Mouse (Mus musculus): Measurements from ENCODE around the gene Tspan15.

GRCm38 (mm10) chr10:62215169-62215616 is 15.9 kb downstream of the Tspan15 start:
- TF ChIP-seq CTCF (IDR thresholded peaks at IDR 0.05; ENCODE audit: insufficient read depth, low read length) (no peak), POLR2A (IDR thresholded peaks at IDR 0.05; ENCODE audit: borderline replicate concordance, extremely low read depth, low read depth, low read length) (no peak)

All from lung, adult 2 months (tissue).